Mouse (Mus musculus): ENCODE results near the gene Cit. TPM values are rescaled to one million over a fixed set of nuclear protein-coding genes. Genes with fewer than 3 reads are reported as not detected.
"Not testable (repeated sequence)": the region's sequence is repeated elsewhere in the genome, so short reads cannot be mapped to it uniquely, and the experiment has no call there.

The Cit gene
- total RNA-seq (2022): under 1 TPM; 0.19 to 0.53 (median 0.42) TPM

DNA sequence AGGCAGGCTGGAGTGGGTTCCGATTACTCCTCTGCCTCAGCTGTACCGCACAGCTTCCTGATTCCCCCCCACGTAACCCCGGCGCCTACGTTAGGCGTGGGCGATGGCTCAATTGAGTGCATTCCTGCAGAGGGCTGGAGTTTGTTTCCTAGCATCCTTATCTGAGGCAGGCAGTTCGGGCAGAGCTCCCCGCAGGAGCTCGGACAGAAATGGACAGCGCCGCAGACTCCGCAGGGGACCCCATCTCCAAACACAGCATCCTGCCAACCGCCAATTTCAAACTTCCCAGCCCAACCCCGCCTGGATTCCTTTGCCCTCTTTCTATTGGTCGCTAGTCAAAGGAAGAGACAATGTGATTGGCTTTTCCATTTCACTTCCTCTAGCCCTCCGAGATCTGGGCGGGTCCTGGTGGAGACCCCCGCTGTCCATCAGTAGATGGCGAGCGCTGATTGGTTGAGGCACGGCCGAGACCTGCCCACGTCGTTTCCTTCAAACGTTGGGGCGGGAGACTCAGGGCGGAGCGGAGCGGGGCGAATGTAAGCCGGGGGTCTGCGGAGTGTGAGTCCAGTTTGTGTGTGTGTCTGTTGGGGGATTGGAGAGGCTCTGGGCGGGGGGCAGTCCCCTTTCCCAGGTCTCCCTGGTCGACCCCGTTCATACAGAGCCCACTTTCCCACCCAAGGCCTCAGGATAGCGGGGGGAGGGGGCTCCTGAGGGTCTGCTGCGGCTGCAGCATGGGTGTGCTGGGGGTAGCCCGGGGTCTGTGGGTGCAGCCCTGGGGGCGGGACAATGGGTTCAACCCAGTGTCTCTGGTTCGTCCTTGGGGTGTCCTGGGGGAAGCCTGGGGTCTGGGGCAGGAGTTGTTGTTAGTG is at the start of gene Cit:
TSS of gene Cit (plus strand) at position 513 of the 869 bp plus-strand sequence.
- DNase-seq (ENCODE audit: low spot score in 2 of 2): peak; percentile 61 to 63

DNA sequence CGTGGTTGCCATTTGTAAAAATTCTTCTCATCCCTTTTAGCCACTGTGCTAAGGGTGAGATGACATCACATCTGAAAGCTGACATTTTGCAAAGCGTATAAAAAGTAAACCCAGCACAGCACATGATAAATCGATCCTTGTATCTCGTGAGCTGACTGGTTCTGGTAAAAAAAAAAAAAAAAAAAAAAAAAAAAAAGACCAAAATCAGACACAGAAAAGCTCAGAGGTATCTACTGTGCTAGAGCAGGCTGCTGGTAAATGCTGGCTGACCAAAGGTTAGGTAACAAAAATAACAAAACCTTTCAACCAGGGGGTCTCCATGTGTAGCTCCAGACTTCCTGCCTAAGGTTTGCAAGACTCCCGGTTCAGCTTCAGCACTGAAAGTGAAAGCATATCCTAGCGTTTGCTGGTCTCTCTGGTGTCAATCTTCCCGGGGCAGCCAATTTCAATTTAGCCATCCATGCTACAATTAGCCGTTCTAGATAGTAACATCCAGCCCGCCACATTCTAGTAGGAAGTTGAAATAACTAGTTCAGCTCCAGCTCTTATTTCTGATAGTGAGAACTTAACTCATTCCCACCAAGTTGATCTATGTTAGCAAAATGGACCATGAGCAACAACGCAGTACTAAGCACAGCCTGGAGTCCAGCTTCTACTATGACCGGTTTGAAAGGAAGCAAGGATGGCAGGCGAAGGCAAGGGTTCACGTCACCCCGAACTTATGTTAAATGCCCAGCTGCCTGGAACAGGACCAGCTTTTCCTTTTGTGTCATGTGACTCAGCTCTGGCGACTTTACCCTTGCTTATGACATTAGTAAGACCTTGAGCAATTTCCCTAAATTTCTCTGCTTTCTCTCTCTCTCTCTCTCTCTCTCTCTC is 45.8 kb upstream of the Cit start:
- no peak for DNase-seq (ENCODE audit: low spot score in 2 of 2)

DNA sequence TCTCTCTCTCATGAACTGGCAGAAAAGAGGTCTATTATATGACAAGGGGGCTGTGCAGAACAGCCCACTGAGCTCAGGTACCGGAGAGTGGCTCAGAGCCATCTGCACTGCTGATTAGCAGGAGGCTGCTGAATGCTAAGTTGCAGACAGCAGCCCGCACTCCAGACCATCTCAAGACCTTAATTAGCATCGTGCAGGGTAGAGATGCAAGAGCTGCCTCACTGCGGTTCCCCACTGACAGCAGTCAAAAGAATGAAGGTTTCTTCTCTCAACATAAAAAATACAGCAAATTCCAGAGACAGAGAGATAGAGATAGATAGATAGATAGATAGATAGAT is 45.2 kb upstream of the Cit start:
- no peak for DNase-seq (ENCODE audit: low spot score in 2 of 2)

DNA sequence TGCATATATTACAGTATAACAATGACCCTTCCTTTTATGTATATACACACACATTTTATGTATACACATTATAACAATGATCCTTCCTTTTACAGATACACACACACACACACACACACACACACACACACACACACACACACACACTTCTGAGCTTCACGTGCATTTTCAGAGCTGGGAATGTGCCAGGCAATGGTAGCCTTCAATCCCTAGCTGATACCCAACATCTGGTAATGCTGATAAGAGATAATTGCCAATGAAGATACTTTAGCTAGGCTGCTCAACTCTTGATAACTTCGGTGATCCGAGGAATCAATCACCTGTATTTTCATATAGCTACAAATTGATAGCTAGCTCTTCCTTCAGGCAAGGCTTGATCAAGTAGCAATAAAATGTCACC is 32.8 kb upstream of the Cit start:
- DNase-seq (ENCODE audit: low spot score in 2 of 2): no peak

DNA sequence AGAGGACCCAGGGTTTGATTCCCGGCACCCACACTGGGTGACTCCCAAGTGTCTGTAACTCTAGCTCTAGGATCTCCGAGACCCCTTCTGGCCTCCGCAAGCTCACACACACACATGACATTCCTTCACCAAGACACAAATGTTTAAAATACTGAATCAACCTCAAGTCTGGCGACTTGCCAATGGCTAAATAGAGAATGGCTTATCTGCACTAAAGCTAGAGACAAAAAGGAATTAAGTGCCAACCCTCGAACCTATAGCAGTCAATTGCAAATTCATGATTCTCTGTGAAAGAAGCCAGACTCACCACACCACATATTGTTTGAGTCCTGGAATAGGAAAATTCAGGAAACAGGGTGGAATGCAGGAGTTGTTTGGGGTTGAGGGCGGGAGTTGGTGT is 28.1 kb upstream of the Cit start:
- DNase-seq (ENCODE audit: low spot score in 2 of 2): no peak

DNA sequence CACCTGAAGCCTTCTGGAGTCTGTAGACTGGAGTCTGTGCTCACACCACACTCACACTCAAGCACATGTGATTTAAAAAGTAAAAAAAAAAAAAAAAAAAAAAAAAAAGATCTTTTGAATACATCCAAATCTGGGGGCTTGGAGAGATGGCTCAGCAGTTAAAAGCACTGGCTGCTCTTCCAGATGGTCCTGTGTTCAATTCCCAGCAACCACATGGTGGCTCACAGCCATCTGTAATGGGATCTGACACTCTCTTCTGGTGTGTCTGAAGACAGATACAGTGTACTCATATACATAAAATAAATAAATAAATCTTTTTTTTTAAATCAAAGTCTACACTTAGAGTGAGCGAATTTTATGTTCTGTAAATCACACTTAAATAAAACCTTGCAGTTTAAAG is 27.4 kb upstream of the Cit start:
- not testable (repeated sequence) for DNase-seq (ENCODE audit: low spot score in 2 of 2)

DNA sequence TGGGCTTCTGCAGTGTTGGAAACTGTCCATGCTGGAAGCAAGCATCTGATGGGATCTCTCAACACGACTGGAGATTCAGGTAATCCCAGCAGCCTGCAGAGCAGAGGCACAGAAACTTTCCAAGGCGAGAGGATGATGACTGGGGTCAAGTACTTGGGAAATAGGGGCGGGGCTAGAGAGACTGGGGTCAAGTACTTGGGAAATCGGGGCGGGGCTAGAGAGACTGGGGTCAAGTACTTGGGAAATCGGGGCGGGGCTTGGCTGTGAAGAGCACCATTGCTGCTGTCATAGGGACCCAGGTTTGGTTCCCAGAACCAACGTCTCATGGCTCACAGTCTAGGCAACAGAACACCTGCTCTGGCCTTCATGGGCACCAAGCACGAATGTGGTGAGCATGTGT is 25.1 kb upstream of the Cit start:
- no peak for DNase-seq (ENCODE audit: low spot score in 2 of 2)

DNA sequence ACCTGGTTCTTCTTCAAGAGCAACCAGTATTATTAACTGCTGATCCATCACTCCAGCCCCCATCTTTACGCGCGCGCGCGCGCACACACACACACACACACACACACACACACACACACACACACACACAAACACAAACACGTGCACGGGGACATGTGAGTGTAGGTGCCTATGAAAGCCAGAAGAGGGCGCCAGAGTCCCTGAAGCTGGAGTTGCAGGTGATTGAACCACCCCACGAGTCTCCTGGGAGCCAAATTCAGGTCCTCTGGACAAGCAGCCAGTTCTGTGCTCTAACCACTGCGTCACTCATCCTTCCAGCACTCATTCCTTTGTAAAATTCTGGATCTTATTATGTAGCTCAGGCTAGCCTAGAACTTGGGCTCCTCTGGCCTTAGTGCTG is 23.9 kb upstream of the Cit start:
- DNase-seq (ENCODE audit: low spot score in 2 of 2): no peak

DNA sequence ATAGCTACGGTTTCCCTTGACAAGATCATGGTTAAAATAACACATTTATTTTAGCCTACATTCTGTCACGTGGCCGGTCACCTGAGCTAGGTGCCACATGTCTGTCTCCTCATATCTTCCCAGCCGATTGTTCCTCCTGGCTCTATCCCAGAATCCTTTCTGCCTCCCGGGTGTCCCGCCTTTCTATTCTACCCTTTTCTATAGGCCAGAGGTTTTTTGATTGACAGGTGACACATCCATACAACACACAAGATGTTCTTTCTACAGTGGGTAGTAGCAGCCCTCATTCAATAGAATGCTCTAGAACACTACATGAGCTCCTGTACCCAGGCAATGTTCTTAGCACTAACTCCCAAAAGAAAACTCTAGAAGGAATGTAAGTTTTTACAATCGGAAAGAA is 23.2 kb upstream of the Cit start:
- DNase-seq (ENCODE audit: low spot score in 2 of 2): no peak

DNA sequence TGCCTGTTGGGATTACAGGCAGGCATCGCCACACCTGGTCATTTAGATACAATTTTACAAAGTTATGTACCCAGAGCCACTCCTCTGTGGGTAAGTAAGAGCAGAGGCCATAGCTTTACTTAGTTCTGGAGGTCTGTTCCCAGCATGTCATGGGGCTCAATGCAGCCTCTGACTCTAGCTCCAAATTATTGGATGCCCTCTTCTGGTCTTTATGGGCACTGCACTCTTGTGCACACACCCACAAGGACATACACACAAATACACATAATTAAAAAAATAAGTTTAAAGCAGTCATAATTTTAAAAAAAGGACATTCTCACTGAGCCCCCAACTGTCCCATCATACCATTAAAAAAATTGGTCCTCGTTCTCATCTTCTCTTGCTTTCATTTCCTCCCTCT is 12.3 kb upstream of the Cit start:
- no peak for DNase-seq (ENCODE audit: low spot score in 2 of 2)

DNA sequence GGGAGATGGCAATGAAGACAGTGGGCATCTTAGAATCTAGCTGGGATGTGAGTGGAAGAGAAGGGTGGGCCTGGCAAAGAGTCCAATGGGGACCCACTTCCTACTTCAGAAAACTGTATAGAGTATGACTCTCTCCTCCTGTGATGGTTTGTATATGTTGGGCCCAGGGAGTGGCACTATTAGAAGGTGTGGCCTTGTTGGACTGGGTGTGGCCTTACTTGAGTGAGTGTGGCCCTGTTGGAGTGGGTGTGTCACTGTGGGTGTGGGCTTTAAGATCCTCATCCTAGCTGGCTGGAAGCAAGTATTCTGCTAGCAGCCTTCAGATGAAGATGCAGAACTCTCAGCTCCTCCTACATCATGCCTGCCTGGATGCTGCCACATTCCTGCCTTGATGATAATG is 11.3 kb upstream of the Cit start:
- not testable (repeated sequence) for DNase-seq (ENCODE audit: low spot score in 2 of 2)

DNA sequence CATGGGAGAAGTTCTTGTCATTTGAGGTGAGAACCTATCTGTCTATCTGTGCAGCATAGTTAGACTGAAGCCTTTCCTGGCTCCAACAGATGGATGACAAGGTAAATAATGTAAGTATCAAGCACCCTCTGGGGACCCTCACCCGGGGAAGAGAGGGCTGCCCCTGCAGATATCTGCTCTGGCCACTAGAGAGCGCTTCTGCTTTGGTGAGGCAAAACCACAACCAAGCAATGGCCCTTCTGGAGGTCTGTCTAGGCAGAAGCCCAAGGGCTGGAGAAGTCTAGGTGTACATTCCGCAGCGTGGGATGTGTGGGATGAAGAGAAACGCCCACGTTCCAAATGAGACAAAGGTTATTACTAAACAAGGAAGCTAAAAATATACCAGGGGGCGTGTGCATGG is 9.8 kb upstream of the Cit start:
- DNase-seq (ENCODE audit: low spot score in 2 of 2): no peak

DNA sequence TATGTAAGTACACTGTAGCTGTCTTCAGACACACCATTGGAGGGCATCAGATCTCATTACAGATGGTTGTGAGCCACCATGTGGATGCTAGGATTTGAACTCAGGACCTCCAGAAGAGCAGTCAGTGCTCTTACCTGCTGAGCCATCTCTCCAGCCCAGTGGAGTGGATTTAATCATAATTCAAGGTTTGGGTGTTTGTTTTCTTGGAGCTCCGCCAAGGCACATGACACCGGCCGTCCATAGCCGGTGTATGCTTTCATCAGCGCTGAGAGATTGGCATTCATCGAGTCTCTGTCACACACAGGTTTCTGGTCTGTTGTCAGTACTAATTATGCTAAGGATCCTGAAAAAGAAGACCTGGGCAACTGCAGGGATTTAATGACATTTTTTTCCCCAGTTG is 7.0 kb upstream of the Cit start:
- no peak for DNase-seq (ENCODE audit: low spot score in 2 of 2)

DNA sequence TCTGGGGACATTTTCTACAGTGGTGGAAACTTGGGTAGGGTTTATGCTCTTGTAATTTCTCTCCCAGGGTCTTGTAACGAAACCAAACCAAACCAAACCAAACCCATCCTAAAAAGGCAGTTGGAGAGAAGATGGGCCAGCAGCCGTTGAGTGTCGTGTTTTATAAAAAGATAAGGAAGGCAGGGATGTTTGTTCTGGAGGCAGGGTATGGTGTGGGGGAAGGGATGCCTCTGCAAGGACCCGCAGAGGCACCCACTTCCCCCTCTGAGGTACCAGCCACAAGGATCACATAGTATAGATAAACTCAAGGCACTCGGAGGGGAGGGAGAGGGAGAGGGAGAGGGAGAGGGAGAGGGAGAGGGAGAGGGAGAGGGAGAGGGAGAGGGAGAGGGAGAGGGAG is 4.6 kb upstream of the Cit start:
- no peak for DNase-seq (ENCODE audit: low spot score in 2 of 2)

DNA sequence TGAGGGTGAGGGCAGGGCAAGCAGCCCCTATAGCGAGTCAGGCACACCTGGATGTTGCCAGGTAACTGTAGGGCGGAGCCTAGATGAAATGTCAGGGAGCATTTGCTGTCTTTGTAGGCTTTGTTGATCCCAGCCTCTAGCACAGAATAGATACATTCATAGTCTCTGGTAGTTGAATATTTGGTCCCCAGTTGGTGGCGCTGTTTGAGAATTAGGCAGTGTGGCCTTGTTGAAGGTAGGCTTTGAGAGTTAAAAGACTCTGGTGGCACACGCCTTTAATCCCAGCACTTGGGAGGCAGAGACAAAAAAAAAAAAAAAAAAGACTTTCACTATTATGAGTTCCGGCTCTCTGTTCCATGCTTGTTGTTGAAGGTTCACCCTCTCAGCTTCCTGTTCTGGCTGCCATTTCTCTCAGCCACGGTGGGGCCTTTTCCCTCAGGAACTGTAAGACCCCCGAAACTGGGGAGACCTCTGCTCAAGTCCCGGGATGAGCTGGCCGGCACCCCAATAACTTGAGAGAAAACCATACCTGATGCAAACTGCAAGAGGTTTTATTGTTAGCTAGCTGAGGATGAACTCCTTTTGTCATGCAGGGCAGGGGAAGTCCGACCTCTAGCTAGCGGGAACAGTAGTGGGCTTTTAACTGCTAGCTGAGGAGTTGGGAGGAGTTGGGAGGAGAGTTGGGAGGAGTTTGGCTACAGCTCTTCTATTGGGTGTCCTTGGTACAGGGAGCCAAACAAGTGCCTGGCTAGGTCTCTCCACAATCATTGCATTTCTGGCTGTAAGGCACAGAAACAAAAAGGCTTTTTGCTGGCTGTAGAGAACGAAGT is 3.9 kb upstream of the Cit start:
- no peak for DNase-seq (ENCODE audit: low spot score in 2 of 2)

DNA sequence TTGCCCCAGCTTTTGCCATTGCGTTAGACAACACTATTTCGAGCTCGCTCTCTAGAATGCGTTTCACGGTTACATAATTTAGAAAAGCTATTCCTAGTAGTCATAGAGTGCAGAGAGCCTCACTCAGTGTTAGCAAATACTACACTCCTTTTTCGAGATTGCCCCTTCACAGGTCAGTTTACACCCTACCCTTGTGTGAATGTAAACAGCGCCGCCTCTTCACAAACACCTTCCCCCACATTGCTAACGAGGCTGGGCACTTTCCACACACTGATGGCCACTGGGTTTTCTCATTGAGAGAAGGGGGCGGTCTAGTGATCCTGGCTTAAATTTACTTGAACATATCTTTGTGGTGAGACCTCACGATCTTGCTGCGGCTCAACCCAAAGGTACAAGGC is 711 bp upstream of the Cit start:
- no peak for DNase-seq (ENCODE audit: low spot score in 2 of 2)

DNA sequence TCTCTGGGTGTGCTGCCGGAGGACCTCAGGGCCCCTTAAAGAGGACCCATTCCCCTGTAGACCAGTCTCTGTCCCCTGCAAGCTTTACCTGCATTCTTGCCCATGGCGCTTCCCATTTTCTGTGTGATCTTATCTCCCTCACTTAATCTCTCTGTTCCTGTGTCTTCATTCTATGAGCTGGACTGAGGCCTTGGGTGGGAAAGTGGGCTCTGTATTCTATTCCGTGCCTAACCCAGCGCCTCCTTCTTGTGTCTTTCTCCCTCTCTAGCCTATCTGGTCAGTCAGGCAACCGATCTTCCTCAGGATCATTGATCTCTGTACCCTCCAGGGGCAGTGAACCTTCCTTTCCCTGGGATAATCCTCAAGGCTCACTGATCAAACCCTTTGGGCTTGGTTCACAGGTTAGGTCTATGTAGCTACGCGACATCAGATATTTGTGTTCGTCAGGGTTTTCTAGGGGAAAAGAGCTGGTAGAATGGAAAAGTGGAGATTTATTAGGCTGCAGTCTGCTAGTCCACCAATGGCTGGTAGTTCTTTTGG is 627 bp downstream of the Cit start:
- DNase-seq (ENCODE audit: low spot score in 2 of 2): no peak

DNA sequence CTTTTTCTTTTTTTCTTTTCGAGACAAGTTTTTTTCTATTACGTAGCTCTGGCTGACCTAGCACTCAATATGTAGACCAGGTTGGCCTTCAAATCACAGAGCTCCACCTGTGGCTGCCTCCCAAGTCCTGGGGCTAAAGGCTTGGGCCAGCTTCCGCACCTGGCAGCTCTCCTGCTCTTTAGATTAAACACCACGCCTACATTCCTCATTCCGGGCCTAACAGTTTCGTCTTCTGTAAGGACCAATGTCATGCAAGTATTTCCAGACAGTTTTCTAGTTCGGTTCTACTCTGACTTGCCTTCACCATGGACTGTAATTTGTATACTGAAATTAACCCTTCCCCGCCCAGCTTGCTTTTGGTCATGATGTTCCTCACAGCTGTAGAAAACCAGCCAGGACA is 2.1 kb downstream of the Cit start:
- DNase-seq (ENCODE audit: low spot score in 2 of 2): no peak

DNA sequence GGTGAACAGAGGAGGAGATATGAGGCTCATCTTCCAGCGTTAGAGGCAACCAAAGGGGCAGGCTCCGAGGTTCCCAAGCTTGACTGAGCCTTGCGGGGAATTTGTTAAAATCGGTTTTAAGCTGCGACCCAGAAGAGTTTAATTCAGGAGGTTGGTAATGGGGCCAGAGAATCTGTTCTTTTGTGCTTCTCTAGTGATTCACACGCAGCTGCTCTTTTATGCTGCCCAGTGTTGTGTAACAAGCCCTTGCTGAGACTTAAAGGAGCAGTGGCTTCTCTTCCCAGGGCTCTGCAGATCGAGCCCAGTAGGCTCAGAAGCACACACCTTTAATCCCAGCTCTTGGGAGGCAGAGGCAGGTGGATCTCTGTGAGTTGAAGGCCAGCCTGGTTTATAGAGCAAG is 3.4 kb downstream of the Cit start:
- DNase-seq (ENCODE audit: low spot score in 2 of 2): no peak

DNA sequence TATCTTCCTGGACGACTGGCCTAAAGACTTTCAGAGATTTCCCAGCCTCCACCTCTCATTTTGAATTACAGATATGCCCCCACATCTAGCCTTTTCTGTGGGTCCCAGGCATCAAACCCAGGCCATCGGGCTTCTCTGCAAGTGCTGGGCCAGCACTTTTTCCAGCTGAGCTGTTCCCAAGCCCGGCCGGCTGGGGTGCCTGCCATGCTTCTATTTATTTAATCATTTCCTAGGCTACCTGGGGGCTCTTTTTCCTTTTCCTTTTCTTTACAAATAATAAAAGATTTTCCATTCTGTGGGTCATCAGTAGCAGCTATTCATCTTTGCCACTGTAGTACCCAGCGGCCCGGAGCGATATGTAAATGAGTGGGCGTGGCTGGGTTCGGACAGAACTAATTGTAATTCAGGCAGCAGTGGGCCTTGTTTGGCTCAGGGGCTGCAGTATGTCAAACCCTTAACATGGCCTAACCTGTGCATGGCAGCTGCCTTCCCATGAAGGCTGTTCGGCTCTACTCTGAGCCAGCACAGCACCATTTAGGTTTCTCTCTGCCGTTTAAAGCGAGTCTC is 4.3 kb downstream of the Cit start:
- no peak for DNase-seq (ENCODE audit: low spot score in 2 of 2)

Data from gastrocnemius, adult 8-10 months (tissue).